Mouse (Mus musculus) monocyte, adult 5-6 weeks (primary cell): Measurements from ENCODE around the gene Chrna3. TPM values are rescaled to one million over a fixed set of nuclear protein-coding genes. Genes with fewer than 3 reads are reported as not detected.

Source experiments
- ATAC-seq: fragments of 153-309, 156-312 bp; replicated peaks from 2 replicates; pipeline ENCODE4 v1.8.0; 2017; ENCODE audit warnings: mild to moderate bottlenecking; ENCODE audit not compliant: low TSS enrichment, insufficient number of reproducible peaks, severe bottlenecking, poor library complexity, low FRiP score
- total RNA-seq: library from RNA; stranded (forward); fragments of 200-1000, 200-491, 200-594 nt; gene quantifications from 3 replicates; pipeline ENCODE4 v1.2.3, GENCODE M21; 2017

The Chrna3 gene
- total RNA-seq, 1 experiment from 2014 or later: not detected

- ATAC-seq: no peak
Measured at GRCm38 (mm10) chr9:55010588-55011350, 15.6 kb downstream of the Chrna3 start.

GRCm38 (mm10) chr9:55009692-55010091 is 16.7 kb downstream of the Chrna3 start:
- ATAC-seq: no peak

GRCm38 (mm10) chr9:55003609-55004008 is 22.8 kb downstream of the Chrna3 start:
- no peak for ATAC-seq

- no peak for ATAC-seq
Measured at GRCm38 (mm10) chr9:54995645-54996044, 30.7 kb downstream of the Chrna3 start.

GRCm38 (mm10) chr9:54994381-54994780 is 32.0 kb downstream of the Chrna3 start:
- ATAC-seq: no peak

GRCm38 (mm10) chr9:54990362-54990761 is 36.0 kb downstream of the Chrna3 start:
- ATAC-seq: no peak

GRCm38 (mm10) chr9:54982401-54982800 is 44.0 kb downstream of the Chrna3 start:
- ATAC-seq: no peak

GRCm38 (mm10) chr9:54981291-54982191 is 44.8 kb downstream of the Chrna3 start:
- no peak for ATAC-seq

GRCm38 (mm10) chr9:54980674-54981073 is 45.7 kb downstream of the Chrna3 start, which contains the start of gene Chrna5:
Gene Chrna5 (plus strand): TSS chr9:54980880.
- no peak for ATAC-seq

- no peak for ATAC-seq
Measured at GRCm38 (mm10) chr9:54969972-54970637, 56.3 kb downstream of the Chrna3 start.

- ATAC-seq: no peak
Measured at GRCm38 (mm10) chr9:54963669-54964068, 62.7 kb downstream of the Chrna3 start.

- ATAC-seq: no peak
Measured at GRCm38 (mm10) chr9:54961059-54961458, 65.3 kb downstream of the Chrna3 start.

Other genes starting within 250 kb of the Chrna3 start
- 21.2 to 58.3 TPM (median 23.0 TPM) in 3 replicates for gene Ireb2, start 162.8 kb downstream of the Chrna3 start, total RNA-seq
- gene Hykk, start 109.3 kb downstream of the Chrna3 start, total RNA-seq: 0.68 TPM in 1 of 3 replicates, not detected in the others
- 243 to 326 TPM (median 251 TPM) in 3 replicates for gene Psma4, start 75.8 kb downstream of the Chrna3 start, total RNA-seq
- gene AY074887, start 75.6 kb downstream of the Chrna3 start, total RNA-seq: not detected in 3 replicates
- gene Chrna5, start 45.7 kb downstream of the Chrna3 start, total RNA-seq: not detected in 3 replicates
- 0.32 TPM in 1 of 3 replicates, not detected in the others for gene Chrnb4, start 22.2 kb upstream of the Chrna3 start, total RNA-seq
- 39.7 to 49.5 TPM (median 44.0 TPM) in 3 replicates for gene Ube2q2, start 122.3 kb upstream of the Chrna3 start, total RNA-seq
- gene Fbxo22, start 182.4 kb upstream of the Chrna3 start, total RNA-seq: 43.1 to 80.1 TPM (median 59.4 TPM) in 3 replicates